Mouse (Mus musculus): ENCODE measurements around the gene Arf3. TPM values are rescaled to one million over a fixed set of nuclear protein-coding genes. Genes with fewer than 3 reads are reported as not detected.

The Arf3 gene
- polyA plus RNA-seq, 1 experiment from 2014 or later = 32.3 TPM

DNA sequence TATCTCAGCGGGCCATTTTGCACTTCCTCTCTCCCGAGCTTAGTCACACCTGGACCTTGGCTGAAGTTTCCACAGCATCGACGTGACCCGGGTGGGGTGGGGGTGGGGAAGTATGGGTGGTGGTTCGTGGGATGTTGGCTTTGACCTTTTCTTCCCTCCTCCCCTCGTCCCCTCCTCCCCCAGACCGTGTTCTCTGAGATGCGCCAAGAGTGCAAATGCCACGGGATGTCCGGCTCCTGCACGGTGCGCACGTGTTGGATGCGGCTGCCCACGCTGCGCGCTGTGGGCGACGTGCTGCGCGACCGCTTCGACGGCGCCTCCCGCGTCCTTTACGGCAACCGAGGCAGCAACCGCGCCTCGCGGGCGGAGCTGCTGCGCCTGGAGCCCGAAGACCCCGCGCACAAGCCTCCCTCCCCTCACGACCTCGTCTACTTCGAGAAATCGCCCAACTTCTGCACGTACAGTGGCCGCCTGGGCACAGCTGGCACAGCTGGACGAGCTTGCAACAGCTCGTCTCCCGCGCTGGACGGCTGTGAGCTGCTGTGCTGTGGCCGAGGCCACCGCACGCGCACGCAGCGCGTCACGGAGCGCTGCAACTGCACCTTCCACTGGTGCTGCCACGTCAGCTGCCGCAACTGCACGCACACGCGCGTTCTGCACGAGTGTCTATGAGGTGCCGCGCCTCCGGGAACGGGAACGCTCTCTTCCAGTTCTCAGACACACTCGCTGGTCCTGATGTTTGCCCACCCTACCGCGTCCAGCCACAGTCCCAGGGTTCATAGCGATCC is 29.4 kb upstream of the Arf3 start:
- WGBS = 2% methylated on average over 75 of the region's 75 CpGs
- ATAC-seq (ENCODE audit: low FRiP score) (no peak), DNase-seq (ENCODE audit: low spot score) (peak; percentile 33)
- Histone ChIP-seq H3K4me2 (replicated peaks; ENCODE audit: low read depth, low read length) (peak overlapping the region; percentile 26), H3K9ac (ENCODE audit: low read depth, low read length) (peak overlapping the region; percentile 27; the same call in 1 of the 2 replicates), H3K27ac (ENCODE audit: low read depth, low read length) (no peak overlapping the region), H3K27me3 (ENCODE audit: control insufficient read depth, insufficient read depth, low read length) (peaks cover 98% of the 10 kb centered on the region), H3K36me3 (ENCODE audit: control insufficient read depth, insufficient read depth, low read length) (no peaks in the 10 kb centered on the region), H3K9me3 (ENCODE audit: control insufficient read depth, low read length) (no peaks in the 10 kb centered on the region), H3K4me1 (replicated peaks; ENCODE audit: control insufficient read depth, insufficient read depth, low read length) (peaks cover 18% of the 10 kb centered on the region), H3K4me3 (ENCODE audit: low read depth, low read length) (peak overlapping the region; percentile 16)

DNA sequence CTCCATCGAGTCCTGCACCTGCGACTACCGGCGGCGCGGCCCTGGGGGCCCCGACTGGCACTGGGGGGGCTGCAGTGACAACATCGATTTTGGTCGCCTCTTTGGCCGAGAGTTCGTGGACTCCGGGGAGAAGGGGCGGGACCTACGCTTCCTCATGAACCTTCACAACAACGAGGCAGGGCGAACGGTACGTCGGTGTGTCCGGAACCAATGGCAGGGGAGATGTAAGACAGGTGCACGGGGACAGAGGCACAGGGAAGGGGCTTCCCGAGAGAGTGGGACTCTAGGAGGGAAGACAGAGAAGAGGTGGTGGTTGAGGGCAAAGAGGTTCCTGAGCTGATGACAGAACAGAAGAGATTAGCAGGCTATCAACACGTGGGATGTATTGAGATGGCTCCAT is 28.8 kb upstream of the Arf3 start:
- Histone ChIP-seq H3K27me3 (ENCODE audit: control insufficient read depth, insufficient read depth, low read length) (peaks cover 95% of the 10 kb centered on the region), H3K9me3 (ENCODE audit: control insufficient read depth, low read length) (no peaks in the 10 kb centered on the region), H3K36me3 (ENCODE audit: control insufficient read depth, insufficient read depth, low read length) (no peaks in the 10 kb centered on the region), H3K4me3 (ENCODE audit: low read depth, low read length) (peak overlapping the region; percentile 23), H3K4me1 (replicated peaks; ENCODE audit: control insufficient read depth, insufficient read depth, low read length) (peaks cover 15% of the 10 kb centered on the region), H3K27ac (ENCODE audit: low read depth, low read length) (no peak overlapping the region), H3K9ac (ENCODE audit: low read depth, low read length) (no peak overlapping the region), H3K4me2 (replicated peaks; ENCODE audit: low read depth, low read length) (peak overlapping the region; percentile 26; the same call in 1 of the 2 replicates)
- no peak for ATAC-seq (ENCODE audit: low FRiP score)
- DNase-seq (ENCODE audit: low spot score) = no peak
- under 1% methylated on average over 23 of the region's 23 CpGs for WGBS

DNA sequence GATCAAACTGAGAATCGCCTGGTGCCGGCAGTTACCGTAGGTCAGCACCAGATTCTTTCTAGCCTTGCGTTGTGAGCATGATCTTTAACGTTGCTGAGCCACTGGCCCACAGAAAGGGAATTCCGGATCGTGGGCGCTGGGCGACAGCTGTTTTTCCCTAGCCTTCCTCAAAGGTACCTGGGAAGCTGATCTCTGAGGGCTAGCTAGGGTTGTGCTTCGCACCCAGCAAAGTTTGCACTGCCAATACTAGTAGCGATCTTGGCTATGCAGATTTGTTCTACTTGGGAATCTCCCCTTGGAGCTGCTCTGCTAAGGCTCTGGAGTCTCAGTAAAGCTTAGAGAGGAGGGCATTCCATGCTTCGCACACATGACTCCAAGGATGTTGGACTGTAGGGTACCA is 28.2 kb upstream of the Arf3 start:
- no peak for ATAC-seq (ENCODE audit: low FRiP score)
- H3K27ac ChIP-seq (ENCODE audit: low read depth, low read length) = no peak overlapping the region
- peak overlapping the region; percentile 19; the same call in 1 of the 2 replicates for H3K9ac ChIP-seq (ENCODE audit: low read depth, low read length)
- H3K4me3 ChIP-seq (ENCODE audit: low read depth, low read length) = peak overlapping the region; percentile 23
- peaks cover 11% of the 10 kb centered on the region for H3K4me1 ChIP-seq (replicated peaks; ENCODE audit: control insufficient read depth, insufficient read depth, low read length)
- H3K9me3 ChIP-seq (ENCODE audit: control insufficient read depth, low read length) = no peaks in the 10 kb centered on the region
- H3K27me3 ChIP-seq (ENCODE audit: control insufficient read depth, insufficient read depth, low read length) = peaks cover 94% of the 10 kb centered on the region
- H3K4me2 ChIP-seq (replicated peaks; ENCODE audit: low read depth, low read length) = peak overlapping the region; percentile 15
- under 1% methylated on average over 12 of the region's 12 CpGs for WGBS
- H3K36me3 ChIP-seq (ENCODE audit: control insufficient read depth, insufficient read depth, low read length) = no peaks in the 10 kb centered on the region
- peak; percentile 59 for DNase-seq (ENCODE audit: low spot score)

DNA sequence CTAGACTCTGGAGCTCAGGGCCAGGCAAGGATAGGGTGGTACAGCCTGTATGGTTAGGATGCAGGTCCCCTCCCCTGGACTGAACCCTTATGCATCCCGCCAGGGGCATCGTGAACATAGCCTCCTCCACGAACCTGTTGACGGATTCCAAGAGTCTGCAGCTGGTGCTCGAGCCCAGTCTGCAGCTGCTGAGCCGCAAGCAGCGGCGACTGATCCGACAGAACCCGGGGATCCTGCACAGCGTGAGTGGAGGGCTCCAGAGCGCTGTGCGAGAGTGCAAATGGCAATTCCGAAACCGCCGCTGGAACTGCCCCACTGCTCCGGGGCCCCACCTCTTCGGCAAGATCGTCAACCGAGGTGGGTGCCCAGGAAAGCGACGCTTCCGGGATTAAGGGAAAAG is 27.7 kb upstream of the Arf3 start:
- Histone ChIP-seq H3K4me2 (replicated peaks; ENCODE audit: low read depth, low read length) (peak overlapping the region; percentile 15), H3K9me3 (ENCODE audit: control insufficient read depth, low read length) (no peaks in the 10 kb centered on the region), H3K4me1 (replicated peaks; ENCODE audit: control insufficient read depth, insufficient read depth, low read length) (peaks cover 11% of the 10 kb centered on the region), H3K27ac (ENCODE audit: low read depth, low read length) (no peak overlapping the region), H3K27me3 (ENCODE audit: control insufficient read depth, insufficient read depth, low read length) (peaks cover 90% of the 10 kb centered on the region), H3K36me3 (ENCODE audit: control insufficient read depth, insufficient read depth, low read length) (no peaks in the 10 kb centered on the region), H3K4me3 (ENCODE audit: low read depth, low read length) (peak overlapping the region; percentile 23), H3K9ac (ENCODE audit: low read depth, low read length) (peak overlapping the region; percentile 19; the same call in 1 of the 2 replicates)
- under 1% methylated on average over 23 of the region's 23 CpGs for whole genome bisulfite sequencing
- DNase-seq (ENCODE audit: low spot score) (peak; percentile 50), ATAC-seq (ENCODE audit: low FRiP score) (no peak)

DNA sequence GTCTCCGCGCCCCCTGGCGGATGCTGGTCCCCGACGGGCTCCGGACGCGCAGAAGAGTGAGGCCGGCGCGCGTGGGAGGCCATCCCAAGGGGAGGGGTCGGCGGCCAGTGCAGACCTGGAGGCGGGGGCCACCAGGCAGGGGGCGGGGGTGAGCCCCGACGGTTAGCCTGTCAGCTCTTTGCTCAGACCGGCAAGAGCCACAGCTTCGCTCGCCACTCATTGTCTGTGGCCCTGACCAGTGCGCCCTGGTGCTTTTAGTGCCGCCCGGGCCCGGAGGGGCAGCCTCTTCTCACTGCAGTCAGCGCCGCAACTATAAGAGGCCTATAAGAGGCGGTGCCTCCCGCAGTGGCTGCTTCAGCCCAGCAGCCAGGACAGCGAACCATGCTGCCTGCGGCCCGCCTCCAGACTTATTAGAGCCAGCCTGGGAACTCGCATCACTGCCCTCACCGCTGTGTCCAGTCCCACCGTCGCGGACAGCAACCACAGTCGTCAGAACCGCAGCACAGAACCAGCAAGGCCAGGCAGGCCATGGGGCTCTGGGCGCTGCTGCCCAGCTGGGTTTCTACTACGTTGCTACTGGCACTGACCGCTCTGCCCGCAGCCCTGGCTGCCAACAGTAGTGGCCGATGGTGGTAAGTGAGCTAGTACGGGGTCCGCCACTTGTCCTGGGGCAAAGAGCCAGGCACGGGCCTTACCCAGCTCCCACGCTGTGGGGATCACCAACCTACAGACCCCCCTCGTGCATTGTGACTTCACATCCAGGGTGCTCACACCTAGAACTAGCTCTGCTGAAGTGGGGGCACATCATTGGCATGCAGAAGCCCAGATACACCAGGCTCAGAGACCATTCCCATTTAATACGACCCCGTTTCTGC is 26.9 kb upstream of the Arf3 start, which contains the start of gene Wnt1:
Gene Wnt1 (plus strand): TSS at position 197 of the 875 bp plus-strand sequence.
- Histone ChIP-seq H3K9me3 (ENCODE audit: control insufficient read depth, low read length) (no peaks in the 10 kb centered on the region), H3K4me2 (replicated peaks; ENCODE audit: low read depth, low read length) (peak within 1 kb of the TSS; percentile 19; the same call in 1 of the 2 replicates), H3K27ac (ENCODE audit: low read depth, low read length) (no peak within 1 kb of the TSS), H3K27me3 (ENCODE audit: control insufficient read depth, insufficient read depth, low read length) (peaks cover 84% of the 10 kb centered on the region), H3K9ac (ENCODE audit: low read depth, low read length) (peak within 1 kb of the TSS; percentile 19), H3K4me1 (replicated peaks; ENCODE audit: control insufficient read depth, insufficient read depth, low read length) (peaks cover 11% of the 10 kb centered on the region), H3K4me3 (ENCODE audit: low read depth, low read length) (peak within 1 kb of the TSS; percentile 23), H3K36me3 (ENCODE audit: control insufficient read depth, insufficient read depth, low read length) (no peaks in the 10 kb centered on the region)
- ATAC-seq (ENCODE audit: low FRiP score) (0 out of 2 replicates have a peak, but pooled peaks have one; percentile 10), DNase-seq (ENCODE audit: low spot score) (peak; percentile 80)
- WGBS = 2% methylated on average over 48 of the region's 51 CpGs

DNA sequence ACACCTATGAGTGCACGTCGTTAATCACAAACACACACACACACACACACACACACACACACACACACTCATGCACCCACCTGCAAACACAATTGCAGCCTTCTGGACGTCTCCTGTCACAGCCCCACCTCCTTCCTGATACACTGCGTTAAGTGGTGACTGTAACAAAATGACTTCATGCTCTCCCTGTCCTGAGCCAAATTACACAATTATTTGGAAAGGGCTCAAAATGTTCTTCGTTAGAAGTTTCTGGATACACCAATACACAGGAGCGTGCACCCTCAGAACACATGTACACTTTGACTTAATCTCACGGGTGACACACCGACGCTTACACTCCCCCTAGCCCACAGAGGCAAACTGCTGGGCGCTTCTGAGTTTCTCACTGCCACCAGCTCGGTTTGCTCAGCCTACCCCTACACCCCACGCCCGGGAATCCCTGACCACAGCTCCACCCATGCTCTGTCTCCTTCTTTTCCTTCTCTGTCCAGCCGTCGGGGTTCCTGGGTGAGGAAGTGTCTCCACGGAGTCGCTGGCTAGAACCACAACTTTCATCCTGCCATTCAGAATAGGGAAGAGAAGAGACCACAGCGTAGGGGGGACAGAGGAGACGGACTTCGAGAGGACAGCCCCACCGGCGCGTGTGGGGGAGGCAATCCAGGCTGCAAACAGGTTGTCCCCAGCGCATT is 26.1 kb upstream of the Arf3 start:
- Histone ChIP-seq H3K9me3 (ENCODE audit: control insufficient read depth, low read length) (no peaks in the 10 kb centered on the region), H3K27ac (ENCODE audit: low read depth, low read length) (no peak overlapping the region), H3K27me3 (ENCODE audit: control insufficient read depth, insufficient read depth, low read length) (peaks cover 81% of the 10 kb centered on the region), H3K36me3 (ENCODE audit: control insufficient read depth, insufficient read depth, low read length) (no peaks in the 10 kb centered on the region), H3K9ac (ENCODE audit: low read depth, low read length) (no peak overlapping the region), H3K4me1 (replicated peaks; ENCODE audit: control insufficient read depth, insufficient read depth, low read length) (peaks cover 11% of the 10 kb centered on the region), H3K4me2 (replicated peaks; ENCODE audit: low read depth, low read length) (no peak overlapping the region), H3K4me3 (ENCODE audit: low read depth, low read length) (peak overlapping the region; percentile 22)
- DNase-seq (ENCODE audit: low spot score) (peak; percentile 20), ATAC-seq (ENCODE audit: low FRiP score) (no peak)
- 12% methylated on average over 24 of the region's 24 CpGs for WGBS

DNA sequence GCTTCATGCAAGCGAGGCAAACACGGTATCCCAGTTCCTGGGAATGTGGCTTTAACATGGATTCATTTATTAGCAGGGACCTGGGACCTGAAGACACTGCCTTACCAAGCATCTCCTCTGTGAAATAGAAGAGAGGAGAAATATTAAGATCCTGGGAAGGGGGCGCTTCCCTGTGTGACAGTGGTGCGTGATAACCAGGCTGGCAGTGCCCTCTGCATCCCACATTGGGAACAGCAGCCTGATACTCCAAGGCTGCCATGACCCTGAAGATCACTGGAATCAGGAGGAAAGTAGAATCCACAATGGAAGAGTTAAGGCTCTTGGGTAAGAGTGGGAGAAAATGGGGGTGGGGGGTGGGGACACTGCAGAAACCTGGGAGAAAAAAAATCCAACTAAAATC is 24.9 kb upstream of the Arf3 start:
- Histone ChIP-seq H3K27ac (ENCODE audit: low read depth, low read length) (no peak overlapping the region), H3K4me1 (replicated peaks; ENCODE audit: control insufficient read depth, insufficient read depth, low read length) (peaks cover 8% of the 10 kb centered on the region; the same call in 1 of the 2 replicates), H3K36me3 (ENCODE audit: control insufficient read depth, insufficient read depth, low read length) (no peaks in the 10 kb centered on the region), H3K9me3 (ENCODE audit: control insufficient read depth, low read length) (no peaks in the 10 kb centered on the region), H3K4me2 (replicated peaks; ENCODE audit: low read depth, low read length) (no peak overlapping the region), H3K9ac (ENCODE audit: low read depth, low read length) (no peak overlapping the region), H3K27me3 (ENCODE audit: control insufficient read depth, insufficient read depth, low read length) (peaks cover 72% of the 10 kb centered on the region), H3K4me3 (ENCODE audit: low read depth, low read length) (no peak overlapping the region)
- ATAC-seq (ENCODE audit: low FRiP score) (no peak), DNase-seq (ENCODE audit: low spot score) (peak; percentile 40)
- WGBS = 25% methylated on average over 4 of the region's 4 CpGs

DNA sequence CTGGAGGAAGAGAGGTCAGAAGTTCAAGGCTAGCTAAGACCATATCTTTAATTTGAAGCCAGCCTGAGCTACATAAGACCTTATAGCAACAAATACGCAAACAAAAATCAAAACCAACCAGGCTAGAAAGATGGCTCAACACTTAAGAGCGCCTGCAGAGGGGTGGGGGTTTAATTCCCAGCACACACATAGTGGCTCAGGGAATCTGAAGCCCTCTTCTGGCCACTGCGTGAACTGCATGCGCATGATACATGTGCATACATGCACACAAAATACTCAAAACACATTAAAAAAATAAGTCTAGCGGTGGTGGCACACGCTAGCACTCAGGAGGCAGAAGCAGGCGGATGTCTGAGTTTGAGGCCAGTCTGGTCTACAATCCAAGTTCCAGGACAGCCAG is 22.7 kb upstream of the Arf3 start:
- peaks cover 68% of the 10 kb centered on the region for H3K27me3 ChIP-seq (ENCODE audit: control insufficient read depth, insufficient read depth, low read length)
- DNase-seq (ENCODE audit: low spot score) = peak; percentile 71

More for the DNA sequence above, 22.7 kb upstream of the Arf3 start:
- Histone ChIP-seq H3K36me3 (ENCODE audit: control insufficient read depth, insufficient read depth, low read length) (no peaks in the 10 kb centered on the region), H3K4me2 (replicated peaks; ENCODE audit: low read depth, low read length) (no peak overlapping the region), H3K9ac (ENCODE audit: low read depth, low read length) (no peak overlapping the region), H3K9me3 (ENCODE audit: control insufficient read depth, low read length) (no peaks in the 10 kb centered on the region), H3K4me1 (replicated peaks; ENCODE audit: control insufficient read depth, insufficient read depth, low read length) (peaks cover 5% of the 10 kb centered on the region; the same call in 1 of the 2 replicates), H3K4me3 (ENCODE audit: low read depth, low read length) (no peak overlapping the region), H3K27ac (ENCODE audit: low read depth, low read length) (no peak overlapping the region)
- WGBS = 44% methylated on average over 7 of the region's 7 CpGs
- no peak for ATAC-seq (ENCODE audit: low FRiP score)
